Mouse (Mus musculus) CH12.LX (cell line): Measurements from ENCODE around the gene Golph3l. TPM values are rescaled to one million over a fixed set of nuclear protein-coding genes. Genes with fewer than 3 reads are reported as not detected.

ENCODE experiments used
- DNase-seq: peaks from one replicate; pipeline ENCODE4 v3.0.0-alpha.2; 2013; ENCODE audit errors: extremely low read depth
- H3K27ac ChIP-seq: 2 replicates; pipeline ENCODE4 v1.5.1; 2012; ENCODE audit warnings: low read depth, mild to moderate bottlenecking, control low read depth, moderate library complexity; ENCODE audit not compliant: insufficient read depth
- H3K27me3 ChIP-seq: replicated peaks from 2 replicates; pipeline ENCODE3; 2012; ENCODE audit warnings: inconsistent platforms
- H3K36me3 ChIP-seq, 2 experiments: replicated peaks in 1 of 2; 2 replicates each; pipeline versions ENCODE3 to v1.6.1; 2012; ENCODE audit warnings: inconsistent platforms in 1 of 2, low read length in 1 of 2, mild to moderate bottlenecking in 1 of 2, mixed read lengths in 1 of 2, moderate library complexity in 1 of 2; ENCODE audit not compliant: control insufficient read depth in 1 of 2, insufficient read depth in 1 of 2
- H3K4me1 ChIP-seq, 2 experiments: 2 replicates each; pipeline ENCODE4 v1.6.1; 2012; ENCODE audit warnings: inconsistent platforms in 1 of 2, moderate library complexity in 1 of 2; ENCODE audit not compliant: insufficient read depth in 2 of 2, control insufficient read depth in 1 of 2
- H3K4me2 ChIP-seq: 2 replicates; pipeline ENCODE4 v1.6.1; 2012; ENCODE audit warnings: low read depth, mild to moderate bottlenecking, control low read depth; ENCODE audit not compliant: poor library complexity, insufficient read depth, severe bottlenecking
- H3K4me3 ChIP-seq, 3 experiments: fragments of 150-350 bp in 1 of 3; sonication (generic) in 1 of 3; replicated peaks in 1 of 3; 2 replicates each; pipeline versions ENCODE3 to v1.5.1; 2011 to 2012; ENCODE audit warnings: low read depth in 2 of 3, low read length in 2 of 3, mild to moderate bottlenecking in 2 of 3, moderate library complexity in 2 of 3, control low read depth in 1 of 3, improper control_type of control experiment in 1 of 3, inconsistent platforms in 1 of 3, mixed read lengths in 1 of 3; ENCODE audit not compliant: poor library complexity in 1 of 3
- H3K79me2 ChIP-seq: replicated peaks from 2 replicates; pipeline ENCODE4 v1.6.1; 2012; ENCODE audit warnings: mild to moderate bottlenecking, moderate library complexity; ENCODE audit not compliant: control insufficient read depth, poor library complexity, insufficient read depth, severe bottlenecking; ENCODE audit errors: extremely low read depth
- H3K9ac ChIP-seq: 2 replicates; pipeline ENCODE4 v1.6.1; 2012; ENCODE audit warnings: low read depth, mild to moderate bottlenecking, control low read depth, moderate library complexity; ENCODE audit not compliant: insufficient read depth
- H3K9me3 ChIP-seq: replicated peaks from 2 replicates; pipeline ENCODE3; 2012; ENCODE audit warnings: low read length, inconsistent platforms, mixed read lengths
- BHLHE40 ChIP-seq: IDR thresholded peaks from 2 replicates; pipeline ENCODE4 v1.6.1; 2011; ENCODE audit warnings: mild to moderate bottlenecking, low read depth, low read length, improper control_type of control experiment
- CHD2 ChIP-seq: IDR thresholded peaks from 2 replicates; pipeline ENCODE4 v1.6.1; 2011; ENCODE audit warnings: low read length, improper control_type of control experiment
- CTCF ChIP-seq, 2 experiments: IDR thresholded peaks in 1 of 2; conservative IDR thresholded peaks in 1 of 2; 2 replicates each; pipeline ENCODE4 v1.5.1; 2011 to 2012; ENCODE audit warnings: low read depth in 2 of 2, low read length in 2 of 2, improper control_type of control experiment in 1 of 2, inconsistent platforms in 1 of 2, mild to moderate bottlenecking in 1 of 2, moderate library complexity in 1 of 2
- E2F4 ChIP-seq: IDR thresholded peaks from 2 replicates; pipeline ENCODE4 v1.6.1; 2011; ENCODE audit warnings: low read depth, low read length, improper control_type of control experiment; ENCODE audit not compliant: insufficient replicate concordance
- ELF1 ChIP-seq: IDR thresholded peaks from 2 replicates; pipeline ENCODE4 v1.6.1; 2014; ENCODE audit warnings: low read depth, mild to moderate bottlenecking, inconsistent platforms, low read length, improper control_type of control experiment
- EP300 ChIP-seq: IDR thresholded peaks from 2 replicates; pipeline ENCODE4 v1.6.1; 2011; ENCODE audit warnings: low read length, improper control_type of control experiment
- GABPA ChIP-seq: IDR thresholded peaks from 2 replicates; pipeline ENCODE4 v1.6.1; 2012; ENCODE audit warnings: low read depth, low read length, improper control_type of control experiment, inconsistent platforms; ENCODE audit not compliant: insufficient replicate concordance
- HCFC1 ChIP-seq: IDR thresholded peaks from 2 replicates; pipeline ENCODE4 v1.6.1; 2012; ENCODE audit warnings: low read depth, mild to moderate bottlenecking, inconsistent platforms, low read length, improper control_type of control experiment
- IRF4 ChIP-seq: IDR thresholded peaks from 2 replicates; pipeline ENCODE4 v1.6.1; 2014; ENCODE audit warnings: low read depth, mild to moderate bottlenecking, inconsistent platforms, low read length, improper control_type of control experiment
- JUN ChIP-seq: IDR thresholded peaks from 2 replicates; pipeline ENCODE4 v1.6.1; 2011; ENCODE audit warnings: low read depth, mild to moderate bottlenecking, low read length, improper control_type of control experiment, moderate library complexity; ENCODE audit not compliant: insufficient read depth
- KAT2A ChIP-seq: IDR thresholded peaks from 2 replicates; pipeline ENCODE4 v1.6.1; 2012; ENCODE audit warnings: low read length, improper control_type of control experiment, inconsistent platforms; ENCODE audit not compliant: insufficient replicate concordance
- MAX ChIP-seq: IDR thresholded peaks from 2 replicates; pipeline ENCODE4 v1.6.1; 2011; ENCODE audit warnings: low read length, improper control_type of control experiment
- MEF2A ChIP-seq: IDR thresholded peaks from 2 replicates; pipeline ENCODE4 v1.6.1; 2014; ENCODE audit warnings: low read depth, mild to moderate bottlenecking, inconsistent platforms, low read length, improper control_type of control experiment, borderline replicate concordance
- MXI1 ChIP-seq: IDR thresholded peaks from 2 replicates; pipeline ENCODE4 v1.6.1; 2011; ENCODE audit warnings: mild to moderate bottlenecking, low read depth, low read length, improper control_type of control experiment
- MYC ChIP-seq: IDR thresholded peaks from 2 replicates; pipeline ENCODE4 v1.6.1; 2011; ENCODE audit warnings: low read depth, mild to moderate bottlenecking, improper control_type of control experiment, low read length
- PAX5 ChIP-seq: IDR thresholded peaks from 2 replicates; pipeline ENCODE4 v1.6.1; 2012; ENCODE audit warnings: low read length, inconsistent platforms, mixed read lengths
- POLR2A ChIP-seq: IDR thresholded peaks from 2 replicates; pipeline ENCODE4 v1.6.1; 2011; ENCODE audit warnings: low read depth, mild to moderate bottlenecking, improper control_type of control experiment, low read length
- RAD21 ChIP-seq: IDR thresholded peaks from 2 replicates; pipeline ENCODE4 v1.6.1; 2011; ENCODE audit warnings: low read depth, mild to moderate bottlenecking, low read length, improper control_type of control experiment, moderate library complexity
- RCOR1 ChIP-seq: conservative IDR thresholded peaks from 2 replicates; pipeline ENCODE4 v1.6.1; 2012; ENCODE audit warnings: low read depth, mild to moderate bottlenecking, inconsistent platforms, low read length, improper control_type of control experiment
- SIN3A ChIP-seq: IDR thresholded peaks from 2 replicates; pipeline ENCODE4 v1.6.1; 2012; ENCODE audit warnings: low read length, improper control_type of control experiment, inconsistent platforms
- TBP ChIP-seq: conservative IDR thresholded peaks from 2 replicates; pipeline ENCODE4 v1.6.1; 2011; ENCODE audit warnings: low read depth, low read length, improper control_type of control experiment
- TCF12 ChIP-seq: IDR thresholded peaks from 2 replicates; pipeline ENCODE4 v1.6.1; 2014; ENCODE audit warnings: low read depth, mild to moderate bottlenecking, inconsistent platforms, low read length, improper control_type of control experiment
- UBTF ChIP-seq: IDR thresholded peaks from 2 replicates; pipeline ENCODE4 v1.6.1; 2012; ENCODE audit warnings: low read depth, mild to moderate bottlenecking, inconsistent platforms, low read length, improper control_type of control experiment, moderate library complexity
- USF2 ChIP-seq: conservative IDR thresholded peaks from 2 replicates; pipeline ENCODE4 v1.6.1; 2011; ENCODE audit warnings: low read depth, low read length, improper control_type of control experiment
- ZKSCAN1 ChIP-seq: IDR thresholded peaks from 2 replicates; pipeline ENCODE4 v1.6.1; 2012; ENCODE audit warnings: low read depth, inconsistent platforms, low read length, improper control_type of control experiment, borderline replicate concordance
- ZMIZ1 ChIP-seq: IDR thresholded peaks from 2 replicates; pipeline ENCODE4 v1.6.1; 2012; ENCODE audit warnings: low read depth, mild to moderate bottlenecking, inconsistent platforms, low read length, improper control_type of control experiment
- ZNF384 ChIP-seq: IDR thresholded peaks from 2 replicates; pipeline ENCODE4 v1.6.1; 2012; ENCODE audit warnings: low read depth, low read length, improper control_type of control experiment, inconsistent platforms
- dilution Hi-C: fragments of 300-500 bp; cut with MboI; formaldehyde crosslinking; loops from 2 replicates; pipeline ENCODE4 v1.14.3; 2020; ENCODE audit warnings: low sequenced_read_pairs; ENCODE audit not compliant: extremely low pct_unique_long_range_greater_than_20kb, extremely low pct_ligation_motif_present
- in situ Hi-C: fragments of 300-500 bp; cut with MboI; formaldehyde crosslinking; loops from 3 replicates; pipeline ENCODE4 v1.14.3; 2019; ENCODE audit warnings: low sequenced_read_pairs, low pct_ligation_motif_present, low pct_unique_long_range_greater_than_20kb, mixed read lengths
- polyA plus RNA-seq: library from polyadenylated mRNA; unstranded; fragments of >175 nt; gene quantifications from 2 replicates; pipeline ENCODE4 v1.2.1, GENCODE M21; 2012; ENCODE audit warnings: low read depth; ENCODE audit not compliant: insufficient read length
- total RNA-seq, 2 experiments: library from RNA; depleted of rRNA; stranded (reverse); fragments of 300-350 nt in 1 of 2; fragments of >200 nt in 1 of 2; gene quantifications; 2 replicates each; pipeline ENCODE4 v1.2.3; 2012 to 2014

Golph3l gene
- total and polyA plus RNA-seq, 3 experiments = 22.7 to 36.9 (median 23.4) TPM

GRCm38 (mm10) chr3:95657108-95657507, 68.4 kb downstream of the Golph3l start (continued):
- no peak for TF ChIP-seq TCF12
- TF ChIP-seq, all 38 proteins: peak for 0

- peak overlapping the region; percentile 38 for H3K4me2 ChIP-seq
- H3K4me1 ChIP-seq = peaks cover 11 to 53% of the 10 kb centered on the region in 2 experiments
- peaks cover 21 to 29% of the 10 kb centered on the region in 2 experiments for H3K36me3 ChIP-seq
- peaks cover 39% of the 10 kb centered on the region for H3K79me2 ChIP-seq
- H3K9ac ChIP-seq = peak overlapping the region; percentile 91; the same call in 1 of the 2 replicates
- no peaks in the 10 kb centered on the region for H3K27me3 ChIP-seq
- in situ Hi-C loops = loop anchor here (10.0 kb wide), 1 partner anchor 567 kb away; the partner anchor contains the start of genes Hist2h2ac and Hist2h2be
- dilution Hi-C loops = no loop called here
- DNase-seq = no peak
- peak overlapping the region; percentile 33; the same call in 1 of the 2 replicates for H3K27ac ChIP-seq
- no peaks in the 10 kb centered on the region for H3K9me3 ChIP-seq
- no peak for TF ChIP-seq TBP
- no peak for TF ChIP-seq CTCF (conservative IDR thresholded peaks at IDR 0.05 in 1 of 2, IDR thresholded peaks at IDR 0.05 in 1 of 2; ENCODE audit: low read depth in 2 of 2, low read length in 2 of 2)
- TF ChIP-seq EP300 = no peak
- TF ChIP-seq PAX5 = no peak
- no peak for TF ChIP-seq RCOR1
- no peak for TF ChIP-seq CHD2
- no peak for TF ChIP-seq ELF1
- TF ChIP-seq JUN = no peak
- TF ChIP-seq USF2 = no peak
- no peak for TF ChIP-seq POLR2A
- no peak for TF ChIP-seq MXI1
- TF ChIP-seq ZNF384 = no peak
- no peak for TF ChIP-seq SIN3A
- TF ChIP-seq RAD21 = no peak
- peak overlapping the region in 2 of 3 experiments; percentile 84 to 91 for H3K4me3 ChIP-seq
Measured at GRCm38 (mm10) chr3:95657711-95658110, 69.0 kb downstream of the Golph3l start.

DNA sequence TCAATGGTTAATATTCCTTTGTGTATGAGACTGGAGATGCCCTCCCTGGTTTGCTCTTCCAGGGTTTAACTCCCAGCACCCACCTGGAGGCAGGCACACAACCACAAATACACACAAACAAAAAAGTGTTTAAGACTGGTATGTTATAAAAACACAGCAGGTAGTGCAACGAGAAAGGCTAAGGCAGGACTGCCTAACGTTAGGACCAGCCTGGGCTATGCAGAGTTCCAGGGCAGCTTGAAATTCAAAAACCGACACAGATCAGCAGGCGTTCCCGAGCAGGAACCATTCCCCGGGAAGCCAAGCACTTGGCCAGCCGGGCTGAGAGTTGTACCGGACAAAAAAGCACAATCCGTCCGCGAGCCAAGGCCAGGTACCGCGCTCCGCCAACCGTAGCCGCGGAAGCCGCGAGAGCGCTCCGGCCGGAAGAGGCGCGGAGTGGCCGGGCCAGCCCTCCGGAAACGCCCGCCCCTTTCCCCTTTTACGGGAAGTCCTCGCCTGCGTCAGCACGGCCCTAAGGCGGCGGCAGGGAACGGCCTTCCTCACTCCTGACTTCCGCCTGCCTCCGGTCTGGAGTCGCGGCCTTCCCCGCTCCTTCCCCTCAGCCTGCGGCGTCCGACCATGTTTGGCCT, 69.6 kb downstream of the Golph3l start, which contains the start of gene Mcl1:
Gene Mcl1 (plus strand): TSS at position 553 of the 632 bp plus-strand sequence.
- in situ Hi-C loops = loop anchor here (10.0 kb wide), 1 partner anchor 566 kb away; the partner anchor contains the start of genes Hist2h2ac and Hist2h2be
- dilution Hi-C loops = no loop called here
- peak within 1 kb of the TSS; percentile 93 for H3K4me2 ChIP-seq
- peaks cover 45% of the 10 kb centered on the region for H3K79me2 ChIP-seq
- peaks cover 9 to 53% of the 10 kb centered on the region in 2 experiments for H3K4me1 ChIP-seq
- peak within 1 kb of the TSS; percentile 91 to 98 (median 91) for H3K4me3 ChIP-seq
- H3K36me3 ChIP-seq = peaks cover 23 to 36% of the 10 kb centered on the region in 2 experiments
- H3K9me3 ChIP-seq = no peaks in the 10 kb centered on the region
- H3K27me3 ChIP-seq = no peaks in the 10 kb centered on the region
- peak; percentile 89 for DNase-seq
- peak within 1 kb of the TSS; percentile 97 for H3K9ac ChIP-seq
- H3K27ac ChIP-seq = peak within 1 kb of the TSS; percentile 84
- TF ChIP-seq GABPA (no peak), ZKSCAN1 (no peak), E2F4 (no peak), JUN (no peak), UBTF (no peak; the same call in 1 of the 2 replicates), RAD21 (no peak; the same call in 1 of the 2 replicates), POLR2A (peak; percentile 99), HCFC1 (peak; percentile 82), MEF2A (peak; percentile 75), SIN3A (peak; percentile 91; the same call in 1 of the 2 replicates), MYC (peak; percentile 51; the same call in 1 of the 2 replicates), PAX5 (no peak), MAX (peak; percentile 66), IRF4 (peak; percentile 84), ZMIZ1 (peak; percentile 98), CTCF (conservative IDR thresholded peaks at IDR 0.05 in 1 of 2, IDR thresholded peaks at IDR 0.05 in 1 of 2; ENCODE audit: low read depth in 2 of 2, low read length in 2 of 2) (no peak), ZNF384 (0 out of 2 replicates have a peak, but pooled peaks have one; percentile 21), BHLHE40 (peak; percentile 58), USF2 (no peak), KAT2A (peak; percentile 94)
